ENCODE assay signal across 8 mouse cellular contexts in the genomic region with DNA sequence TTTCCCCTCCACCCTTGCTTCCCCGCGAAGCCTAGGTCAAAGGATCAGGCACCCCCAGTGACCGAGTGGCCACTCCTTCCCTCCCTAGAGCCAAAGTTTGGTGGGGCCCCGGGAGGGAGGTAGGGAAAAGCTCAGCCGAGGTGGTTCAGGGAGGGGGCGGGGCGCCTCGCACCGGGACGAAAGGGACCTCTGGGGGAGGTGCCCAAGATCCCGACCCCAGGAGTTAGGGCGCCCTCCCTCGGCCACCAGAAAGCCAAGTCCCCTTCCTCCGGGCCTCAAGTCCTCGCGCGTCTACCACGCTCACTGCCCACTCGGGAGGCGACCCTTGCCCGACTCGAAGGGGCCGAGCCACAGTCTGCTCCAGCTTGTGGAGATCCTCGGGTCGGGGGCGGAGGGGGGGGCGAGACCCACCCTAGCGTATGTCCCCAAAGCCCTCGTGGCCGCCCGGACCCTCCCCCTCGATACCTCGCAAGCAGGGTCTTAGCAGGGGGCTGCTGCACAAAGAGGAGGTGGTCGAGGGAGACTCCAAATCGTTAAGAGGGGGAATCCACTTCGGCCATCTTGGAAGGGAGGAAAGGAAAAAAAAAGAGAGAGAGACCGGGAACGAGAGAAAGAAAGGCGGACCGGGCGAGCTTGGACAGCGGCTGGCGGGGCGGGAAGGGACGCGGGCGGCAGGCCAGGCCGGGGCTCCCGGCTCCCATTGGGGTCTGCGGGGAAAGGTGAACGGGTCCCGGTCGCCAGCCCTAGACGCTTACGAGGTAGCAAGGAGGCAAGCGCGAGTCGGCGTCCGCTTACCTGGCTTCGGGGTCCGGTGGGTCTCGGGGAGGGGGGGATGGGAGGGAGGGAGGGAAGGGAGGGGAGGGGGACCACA. TPM values are rescaled to one million over a fixed set of nuclear protein-coding genes. Genes with fewer than 3 reads are reported as not detected.
DNase-seq lines count a peak whose midpoint lies in the region; ATAC-seq and TF ChIP-seq lines count a peak whose summit lies in the region.

No protein-coding gene starts in this region.

- peaks cover 8% of the 10 kb centered on the region for H3K4me1 ChIP-seq in cortical plate, adult 2 months (ENCODE audit: control insufficient read depth, insufficient read depth, low read length)
- peaks cover 7% of the 10 kb centered on the region for H3K4me1 ChIP-seq in heart, adult 2 months (ENCODE audit: control insufficient read depth, insufficient read depth, low read length)
- peaks cover 8% of the 10 kb centered on the region; the same call in 1 of the 2 replicates for H3K4me1 ChIP-seq in kidney, adult 2 months (ENCODE audit: control insufficient read depth, insufficient read depth, low read length)
- H3K4me1 ChIP-seq in lung, embryonic 14.5 days (ENCODE audit: insufficient read depth), result peaks cover 32% of the 10 kb centered on the region

- H3K36me3 ChIP-seq in heart, adult 2 months (ENCODE audit: control insufficient read depth, insufficient read depth, low read length), result no peaks in the 10 kb centered on the region
- H3K36me3 ChIP-seq in kidney, adult 2 months (ENCODE audit: control insufficient read depth, insufficient read depth, low read length), result no peaks in the 10 kb centered on the region
- peaks cover 4% of the 10 kb centered on the region; the same call in 1 of the 2 replicates for H3K36me3 ChIP-seq in lung, embryonic 14.5 days (ENCODE audit: insufficient read depth)

- intact Hi-C loops in heart, adult 2 months (cut with DNase I), result loop anchor here (2.0 kb wide), 1 partner anchor 38 kb away; no protein-coding TSS in a partner anchor

- peak; percentile 5 for ATAC-seq in Patski
- no peak for ATAC-seq in lung, embryonic 14.5 days (ENCODE audit: insufficient read depth)
- ATAC-seq in megakaryocyte progenitor cell, adult 5-6 weeks (replicated peaks; ENCODE audit: poor library complexity), result no peak

- H3K79me2 ChIP-seq in heart, adult 2 months (replicated peaks; ENCODE audit: control insufficient read depth, insufficient read depth, low read length), result no peaks in the 10 kb centered on the region; the same call in 1 of the 2 replicates

- in situ Hi-C loops in Patski (cut with MboI; ENCODE audit: low pct_unique_long_range_greater_than_20kb), result loop anchor here (5.0 kb wide), 1 partner anchor 52 kb away; no protein-coding TSS in a partner anchor

- peak overlapping the region; percentile 91 for H3K4me3 ChIP-seq in cortical plate, adult 2 months (ENCODE audit: insufficient read depth, low read length)
- peak overlapping the region; percentile 74 for H3K4me3 ChIP-seq in heart, adult 2 months
- H3K4me3 ChIP-seq in kidney, adult 2 months (ENCODE audit: insufficient read depth, low read depth, low read length), result peak overlapping the region; percentile 79
- peak overlapping the region; percentile 93 for H3K4me3 ChIP-seq in lung, embryonic 14.5 days (ENCODE audit: low read depth, low read length)

- H3K4me2 ChIP-seq in lung, embryonic 14.5 days, result peak overlapping the region; percentile 84

- TF ChIP-seq POLR2A in cortical plate, adult 2 months (IDR thresholded peaks at IDR 0.05; ENCODE audit: extremely low read depth, insufficient read depth, low read length), result no peak
- TF ChIP-seq POLR2A in heart, adult 2 months (IDR thresholded peaks at IDR 0.05; ENCODE audit: insufficient read depth, low read depth, low read length), result no peak
- TF ChIP-seq POLR2A in kidney, adult 2 months (IDR thresholded peaks at IDR 0.05; ENCODE audit: low read depth, low read length), result no peak

- H3K27ac ChIP-seq in cortical plate, adult 2 months (ENCODE audit: insufficient read depth, low read length), result peak overlapping the region; percentile 24
- peak overlapping the region; percentile 51 for H3K27ac ChIP-seq in heart, adult 2 months
- H3K27ac ChIP-seq in kidney, adult 2 months (ENCODE audit: insufficient read depth, low read depth, low read length), result peak overlapping the region; percentile 35
- peak overlapping the region; percentile 99 for H3K27ac ChIP-seq in lung, embryonic 14.5 days (ENCODE audit: low read depth)

- H3K27me3 ChIP-seq in Patski, result no peaks in the 10 kb centered on the region
- H3K27me3 ChIP-seq in heart, adult 2 months (ENCODE audit: control insufficient read depth, insufficient read depth, low read length), result no peaks in the 10 kb centered on the region
- no peaks in the 10 kb centered on the region for H3K27me3 ChIP-seq in kidney, adult 2 months (replicated peaks; ENCODE audit: control insufficient read depth, insufficient read depth, low read length)
- no peaks in the 10 kb centered on the region for H3K27me3 ChIP-seq in lung, embryonic 14.5 days (ENCODE audit: insufficient read depth, low read length)

- 0 out of 2 replicates have a peak, but pooled peaks have one; percentile 3 for TF ChIP-seq EP300 in heart, adult 2 months (IDR thresholded peaks at IDR 0.05; ENCODE audit: insufficient read depth, low read depth, low read length)

- DNase-seq in A20 (ENCODE audit: low read depth, low spot score) (peak; percentile 84), Patski (ENCODE audit: low read depth, low spot score) (no peak)
- DNase-seq in heart, adult 2 months, result peak; percentile 74 to 77
- DNase-seq in kidney, adult 2 months, result peak; percentile 73
- DNase-seq in lung, embryonic 14.5 days, result peak; percentile 79
- peak; percentile 84 for DNase-seq in retina, embryonic 14.5 days (ENCODE audit: low spot score)

- peak overlapping the region; percentile 81 for H3K9ac ChIP-seq in heart, adult 2 months (ENCODE audit: low read depth, low read length)
- peak overlapping the region; percentile 95 for H3K9ac ChIP-seq in lung, embryonic 14.5 days

- POLR2A ChIA-PET in Patski (lab: Charles Lee), result interaction anchor here (0.5 to 1.6 kb wide), 6 partner anchors 13 to 273 kb away, joined by 3 to 6 read pairs (median 4); no protein-coding TSS in a partner anchor

- no peak for TF ChIP-seq CTCF in Patski (IDR thresholded peaks at IDR 0.05)
- no peak for TF ChIP-seq CTCF in cortical plate, adult 2 months (IDR thresholded peaks at IDR 0.05; ENCODE audit: extremely low read depth, insufficient read depth, low read length)
- peak; percentile 61 for TF ChIP-seq CTCF in heart, adult 2 months (IDR thresholded peaks at IDR 0.05)
- no peak; the same call in 1 of the 2 replicates for TF ChIP-seq CTCF in kidney, adult 2 months (conservative IDR thresholded peaks at IDR 0.05; ENCODE audit: insufficient read depth, insufficient read length, low read depth, low read length)
- peak; percentile 61 for TF ChIP-seq CTCF in lung, embryonic 14.5 days (IDR thresholded peaks at IDR 0.05; ENCODE audit: low read depth)

- no peaks in the 10 kb centered on the region for H3K9me3 ChIP-seq in lung, embryonic 14.5 days (ENCODE audit: low read depth, low read length)

- CTCF ChIA-PET in Patski (lab: Charles Lee), result interaction anchor here (0.7 to 3.7 kb wide), 9 partner anchors 9 to 69 kb away, joined by 3 to 13 read pairs (median 4); a partner anchor contains a TSS

- under 1% methylated on average over 62 of the region's 63 CpGs for WGBS in heart, adult 2 months
- 1% methylated on average over 63 of the region's 63 CpGs for WGBS in kidney, adult 2 months
- under 1% methylated on average over 63 of the region's 63 CpGs for whole genome bisulfite sequencing in lung, embryonic 14.5 days

RNA-seq across cellular contexts. Expression of a gene that starts 1.3 kb away (rescaled TPM):
- 47.3 TPM for polyA plus RNA-seq in Patski (2021)
- polyA plus RNA-seq in cortical plate, adult 2 months (2012; rRNA removed), result 64.1 and 72.2 TPM in 2 replicates
- total RNA-seq in heart, adult 2 months (2021), result 1 to 10 TPM; 4.1 to 5.6 TPM
- 9.5 and 17.8 TPM in 2 replicates for polyA plus RNA-seq in heart, adult 2 months (2012; rRNA removed)
- 53.9 and 56.5 TPM in 2 replicates for polyA plus RNA-seq in kidney, adult 2 months (2012; rRNA removed)
- 16.0 and 19.7 TPM in 2 replicates for polyA plus RNA-seq in lung, embryonic 14.5 days (2014; fragmentation: Nextera tagmentation; extraction: Ambion mirVana)
- total RNA-seq in megakaryocyte progenitor cell, adult 5-6 weeks (2015), result 3.9 and 4.6 TPM in 2 replicates
- 1.2 and 1.5 TPM in 2 replicates for total RNA-seq in megakaryocyte progenitor cell, adult 5-6 weeks (2017)

RNA-seq across cellular contexts. Expression of a gene that starts 4.2 kb away (rescaled TPM):
- 246 TPM for polyA plus RNA-seq in Patski (2021)
- polyA plus RNA-seq in cortical plate, adult 2 months (2012; rRNA removed), result 249 and 256 TPM in 2 replicates
- 100 to 1,000 TPM; 135 to 139 TPM for total RNA-seq in heart, adult 2 months (2021)
- polyA plus RNA-seq in heart, adult 2 months (2012; rRNA removed), result 273 and 314 TPM in 2 replicates
- polyA plus RNA-seq in kidney, adult 2 months (2012; rRNA removed), result 397 and 399 TPM in 2 replicates
- polyA plus RNA-seq in lung, embryonic 14.5 days (2014; fragmentation: Nextera tagmentation; extraction: Ambion mirVana), result 496 and 514 TPM in 2 replicates
- total RNA-seq in megakaryocyte progenitor cell, adult 5-6 weeks (2015), result 114 and 126 TPM in 2 replicates
- 158 and 185 TPM in 2 replicates for total RNA-seq in megakaryocyte progenitor cell, adult 5-6 weeks (2017)

RNA-seq across cellular contexts. Expression of a gene that starts 13.3 kb away (rescaled TPM):
- polyA plus RNA-seq in Patski (2021), result 60.3 TPM
- 59.9 and 65.5 TPM in 2 replicates for polyA plus RNA-seq in cortical plate, adult 2 months (2012; rRNA removed)
- 100 to 1,000 TPM; 130 to 137 TPM for total RNA-seq in heart, adult 2 months (2021)
- 82.7 and 106 TPM in 2 replicates for polyA plus RNA-seq in heart, adult 2 months (2012; rRNA removed)
- 139 and 149 TPM in 2 replicates for polyA plus RNA-seq in kidney, adult 2 months (2012; rRNA removed)
- polyA plus RNA-seq in lung, embryonic 14.5 days (2014; fragmentation: Nextera tagmentation; extraction: Ambion mirVana), result 27.1 and 35.3 TPM in 2 replicates
- total RNA-seq in megakaryocyte progenitor cell, adult 5-6 weeks (2015), result 17.4 and 24.9 TPM in 2 replicates
- 3.5 and 5.4 TPM in 2 replicates for total RNA-seq in megakaryocyte progenitor cell, adult 5-6 weeks (2017)

RNA-seq across cellular contexts. Expression of a gene that starts 35.8 kb away (rescaled TPM):
- polyA plus RNA-seq in Patski (2021), result 28.1 TPM
- 78.5 and 83.4 TPM in 2 replicates for polyA plus RNA-seq in cortical plate, adult 2 months (2012; rRNA removed)
- total RNA-seq in heart, adult 2 months (2021), result 10 to 100 TPM; 67.1 to 72.5 TPM
- polyA plus RNA-seq in heart, adult 2 months (2012; rRNA removed), result 37.9 and 46.2 TPM in 2 replicates
- polyA plus RNA-seq in kidney, adult 2 months (2012; rRNA removed), result 36.6 and 40.4 TPM in 2 replicates
- polyA plus RNA-seq in lung, embryonic 14.5 days (2014; fragmentation: Nextera tagmentation; extraction: Ambion mirVana), result 5.2 TPM in 2 replicates
- 3.3 and 4.5 TPM in 2 replicates for total RNA-seq in megakaryocyte progenitor cell, adult 5-6 weeks (2015)
- total RNA-seq in megakaryocyte progenitor cell, adult 5-6 weeks (2017), result 5.8 and 7.2 TPM in 2 replicates

RNA-seq across cellular contexts. Expression of a gene that starts 45.5 kb away (rescaled TPM):
- 30.9 TPM for polyA plus RNA-seq in Patski (2021)
- 64.7 and 67.2 TPM in 2 replicates for polyA plus RNA-seq in cortical plate, adult 2 months (2012; rRNA removed)
- total RNA-seq in heart, adult 2 months (2021), result 10 to 100 TPM; 20.8 to 21.4 TPM
- polyA plus RNA-seq in heart, adult 2 months (2012; rRNA removed), result 13.8 and 18.1 TPM in 2 replicates
- 9.2 and 10.6 TPM in 2 replicates for polyA plus RNA-seq in kidney, adult 2 months (2012; rRNA removed)
- polyA plus RNA-seq in lung, embryonic 14.5 days (2014; fragmentation: Nextera tagmentation; extraction: Ambion mirVana), result 1.3 and 2.3 TPM in 2 replicates
- 16.9 and 17.6 TPM in 2 replicates for total RNA-seq in megakaryocyte progenitor cell, adult 5-6 weeks (2015)
- 17.2 and 28.6 TPM in 2 replicates for total RNA-seq in megakaryocyte progenitor cell, adult 5-6 weeks (2017)

Comparison
In these comparisons a context has a peak if more than half of its experiments do, and no peak if none do; other contexts are left out.
1. CTCF ChIP-seq: peak in heart, adult 2 months (single experiment) and lung, embryonic 14.5 days (single experiment); none in Patski (single experiment), cortical plate, adult 2 months (single experiment) and kidney, adult 2 months (single experiment).
2. H3K27ac ChIP-seq: peak in every context shown above with its lines; median percentile 99 in lung, embryonic 14.5 days; 51 in heart, adult 2 months; 35 in kidney, adult 2 months; 24 in cortical plate, adult 2 months.
3. Peak in every context shown above with its lines, with median percentiles within 50 percentile points of each other: H3K4me3 ChIP-seq.